Mouse (Mus musculus) small intestine, adult 2 months (tissue): ENCODE measurements around the gene Serinc3. TPM values are rescaled to one million over a fixed set of nuclear protein-coding genes. Genes with fewer than 3 reads are reported as not detected.
A peak's percentile ranks its signal among the peaks of the same experiment; 100 is the strongest.
"Not testable (repeated sequence)": the region's sequence is repeated elsewhere in the genome, so short reads cannot be mapped to it uniquely, and the experiment has no call there.

Experiments
- H3K27ac ChIP-seq: fragments of 200-500 bp; 2 replicates; pipeline ENCODE4 v1.5.1; 2012; ENCODE audit warnings: low read depth, low read length, control low read depth, inconsistent platforms; ENCODE audit not compliant: insufficient read depth
- H3K27me3 ChIP-seq: fragments of 200-500 bp; 2 replicates; pipeline ENCODE4 v1.6.1; 2012; ENCODE audit warnings: mild to moderate bottlenecking, moderate library complexity, low read length, inconsistent platforms; ENCODE audit not compliant: control insufficient read depth, insufficient read depth
- H3K36me3 ChIP-seq: fragments of 200-500 bp; 2 replicates; pipeline ENCODE4 v1.6.1; 2012; ENCODE audit warnings: mild to moderate bottlenecking, low read length, control low read depth, inconsistent platforms; ENCODE audit not compliant: control insufficient read depth, insufficient read depth
- H3K4me1 ChIP-seq: fragments of 200-500 bp; 2 replicates; pipeline ENCODE4 v1.6.1; 2012; ENCODE audit warnings: low read length, inconsistent platforms, mixed read lengths; ENCODE audit not compliant: control insufficient read depth, insufficient read depth, insufficient read length
- H3K4me3 ChIP-seq: fragments of 200-500 bp; 2 replicates; pipeline ENCODE4 v1.5.1; 2012; ENCODE audit warnings: low read depth, mild to moderate bottlenecking, control low read depth, inconsistent platforms, low read length, moderate library complexity
- CTCF ChIP-seq: fragments of 200-500 bp; IDR thresholded peaks from 2 replicates; pipeline ENCODE4 v1.5.1; 2012; ENCODE audit warnings: low read depth, mild to moderate bottlenecking, control low read depth, inconsistent platforms, low read length, moderate library complexity, mixed read lengths; ENCODE audit not compliant: insufficient replicate concordance, insufficient read length; ENCODE audit errors: extremely low read depth
- POLR2A ChIP-seq: fragments of 200-500 bp; IDR thresholded peaks from 2 replicates; pipeline ENCODE4 v1.6.1; 2012; ENCODE audit warnings: low read depth, mild to moderate bottlenecking, control low read depth, inconsistent platforms, low read length, moderate library complexity
- WGBS: fragments of 180-500 bp; shearing (Covaris S2); methylation state at CpG from one replicate; pipeline ENCODE4 v1.1.7; 2018; 5-methylcytosine and 5-hydroxymethylcytosine counted together
- polyA plus RNA-seq: library from polyadenylated mRNA; depleted of rRNA; stranded (reverse); fragments of >200 nt; gene quantifications from 2 replicates; pipeline ENCODE4 v1.2.3, GENCODE M21; 2012

Gene Serinc3
- polyA plus RNA-seq, 1 experiment: 262 TPM

DNA sequence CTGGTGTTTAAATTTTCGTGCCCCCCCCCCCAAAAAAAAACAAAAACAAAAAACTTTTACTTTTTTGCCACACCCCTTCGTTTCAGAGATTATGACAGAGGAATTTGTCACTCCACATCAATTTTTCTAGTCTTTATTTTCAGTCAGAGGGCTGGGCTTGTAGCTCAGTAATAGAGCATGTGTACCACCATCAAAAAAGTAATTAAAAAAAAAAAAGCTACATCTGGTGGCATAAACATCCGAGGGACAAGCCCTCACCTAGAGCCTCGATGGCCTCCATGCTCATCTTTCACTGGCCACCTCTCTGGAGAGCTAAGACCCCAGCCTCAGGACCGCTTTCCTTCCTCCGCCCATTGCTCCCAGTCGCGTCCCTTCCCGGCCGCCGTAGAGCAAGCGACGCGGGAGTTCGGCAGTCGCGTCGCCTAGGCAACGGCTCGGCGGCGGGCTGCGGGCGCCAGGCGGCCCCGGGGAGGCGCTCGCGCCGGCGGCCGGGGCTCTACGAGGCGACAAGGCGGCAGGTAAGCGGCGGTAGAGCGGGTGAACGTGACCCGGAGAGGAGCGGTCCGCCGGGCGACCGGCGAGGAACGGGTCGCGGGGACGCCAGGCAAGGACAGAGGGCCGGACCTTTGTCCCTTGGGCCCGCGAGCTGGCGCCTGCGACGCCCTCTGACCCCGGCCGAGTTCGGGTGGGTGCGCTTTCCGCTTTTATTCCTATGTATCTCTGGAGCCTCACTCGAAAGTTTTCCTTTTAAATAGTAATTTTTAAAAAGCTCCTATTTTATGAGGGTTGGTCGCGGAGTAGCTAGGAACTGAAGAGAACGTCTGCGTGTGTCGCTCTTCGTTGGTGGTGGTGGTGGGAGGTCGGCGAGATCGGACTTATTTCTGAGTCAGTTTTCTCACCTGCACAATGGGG, 13.3 kb upstream of the Serinc3 start, which contains the start of gene Pkig:
Pkig (plus strand) TSS at position 412 of the 912 bp plus-strand sequence.
- peak within 1 kb of the TSS; percentile 99 for H3K27ac ChIP-seq
- no peaks in the 10 kb centered on the region for H3K36me3 ChIP-seq
- TF ChIP-seq POLR2A (peak; percentile 17; the same call in 1 of the 2 replicates), CTCF (peak; percentile 18; the same call in 1 of the 2 replicates)
- H3K27me3 ChIP-seq: no peaks in the 10 kb centered on the region
- H3K4me3 ChIP-seq: peak within 1 kb of the TSS; percentile 99
- peaks cover 28% of the 10 kb centered on the region for H3K4me1 ChIP-seq
- 1% methylated on average over 71 of the region's 71 CpGs for WGBS

DNA sequence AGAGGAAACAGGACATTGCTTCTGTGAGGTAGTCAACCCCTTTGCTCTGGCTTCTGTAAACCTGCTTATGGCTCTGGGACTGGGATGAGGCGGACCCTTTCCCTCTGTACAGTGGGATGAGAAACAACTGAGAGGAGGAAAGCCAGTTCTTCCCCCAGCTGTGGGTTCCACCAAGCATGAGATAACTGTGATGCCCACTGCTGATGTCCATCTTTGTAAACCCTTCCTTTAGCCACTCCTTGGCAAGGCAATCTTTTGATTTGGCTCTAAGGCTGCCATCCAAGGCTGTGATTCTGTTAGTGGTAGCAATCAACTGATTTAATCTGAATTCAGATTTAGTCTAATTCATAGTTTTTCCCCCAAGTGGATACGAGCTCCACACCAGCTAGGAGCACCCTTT, 12.6 kb upstream of the Serinc3 start:
- H3K36me3 ChIP-seq: no peaks in the 10 kb centered on the region
- H3K4me3 ChIP-seq: no peak overlapping the region
- no peaks in the 10 kb centered on the region for H3K27me3 ChIP-seq
- H3K4me1 ChIP-seq: peaks cover 28% of the 10 kb centered on the region
- H3K27ac ChIP-seq: no peak overlapping the region
- 91% methylated on average over 2 of the region's 2 CpGs for WGBS
- TF ChIP-seq POLR2A: no peak
- no peak for TF ChIP-seq CTCF

DNA sequence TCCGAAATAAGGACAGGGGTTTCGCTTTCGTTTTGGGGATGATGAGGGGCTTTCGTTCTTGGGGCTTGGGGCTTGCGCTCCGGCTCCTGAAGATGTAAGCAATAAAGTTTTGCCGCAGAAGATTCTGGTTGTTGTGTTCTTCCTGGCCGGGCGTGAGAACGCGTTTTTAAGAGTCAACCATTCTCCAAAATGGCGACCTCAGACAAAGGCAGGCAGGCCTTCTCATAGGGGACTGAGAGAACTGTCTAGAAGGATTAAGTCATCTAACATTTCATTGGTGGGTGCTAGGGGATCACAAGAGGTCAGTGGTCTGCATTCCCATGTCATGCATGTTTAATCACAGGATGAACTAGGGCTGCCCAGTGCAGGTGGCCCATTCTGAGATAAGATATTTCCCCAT, 10.8 kb upstream of the Serinc3 start:
- H3K27me3 ChIP-seq, H3K36me3 ChIP-seq, H3K4me3 ChIP-seq, H3K27ac ChIP-seq: not testable (repeated sequence)
- WGBS: 97% methylated on average over 9 of the region's 12 CpGs
- H3K4me1 ChIP-seq: peaks cover 12% of the 10 kb centered on the region

DNA sequence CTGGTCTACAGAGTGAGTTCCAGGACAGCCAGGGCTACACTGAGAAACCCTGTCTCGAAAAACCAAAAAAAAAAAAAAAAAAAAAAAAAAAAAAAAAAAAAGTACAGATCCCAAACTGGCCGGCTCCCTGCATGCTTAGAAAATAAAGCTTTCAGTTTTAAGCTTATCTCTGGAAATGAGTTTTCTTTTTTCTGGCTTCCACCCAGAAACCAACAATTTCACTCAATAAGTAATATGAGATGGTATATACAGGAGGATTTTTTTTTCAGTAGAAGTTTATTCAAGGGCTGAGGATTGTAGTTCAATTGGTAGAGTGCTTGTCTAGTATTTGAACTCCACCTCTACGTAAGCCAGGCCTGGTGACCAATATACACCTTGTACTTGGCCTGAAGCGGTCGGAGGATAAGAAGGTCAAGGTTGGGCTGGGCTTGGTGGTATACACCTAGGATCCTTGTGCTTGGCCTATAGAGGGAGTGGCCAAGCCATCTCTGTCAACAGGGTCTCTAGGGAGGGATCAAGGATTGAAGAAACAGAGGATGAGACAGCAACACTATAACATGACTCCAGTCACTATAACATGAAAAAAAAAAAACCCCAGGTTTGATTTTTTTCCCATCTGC, 1.6 kb upstream of the Serinc3 start:
- Histone ChIP-seq H3K27ac (no peak overlapping the region), H3K27me3 (no peaks in the 10 kb centered on the region), H3K4me1 (peaks cover 12% of the 10 kb centered on the region; the same call in 1 of the 2 replicates), H3K4me3 (no peak overlapping the region), H3K36me3 (peaks cover 13% of the 10 kb centered on the region)
- TF ChIP-seq POLR2A: no peak
- no peak for TF ChIP-seq CTCF
- 72% methylated on average over 5 of the region's 5 CpGs for WGBS

DNA sequence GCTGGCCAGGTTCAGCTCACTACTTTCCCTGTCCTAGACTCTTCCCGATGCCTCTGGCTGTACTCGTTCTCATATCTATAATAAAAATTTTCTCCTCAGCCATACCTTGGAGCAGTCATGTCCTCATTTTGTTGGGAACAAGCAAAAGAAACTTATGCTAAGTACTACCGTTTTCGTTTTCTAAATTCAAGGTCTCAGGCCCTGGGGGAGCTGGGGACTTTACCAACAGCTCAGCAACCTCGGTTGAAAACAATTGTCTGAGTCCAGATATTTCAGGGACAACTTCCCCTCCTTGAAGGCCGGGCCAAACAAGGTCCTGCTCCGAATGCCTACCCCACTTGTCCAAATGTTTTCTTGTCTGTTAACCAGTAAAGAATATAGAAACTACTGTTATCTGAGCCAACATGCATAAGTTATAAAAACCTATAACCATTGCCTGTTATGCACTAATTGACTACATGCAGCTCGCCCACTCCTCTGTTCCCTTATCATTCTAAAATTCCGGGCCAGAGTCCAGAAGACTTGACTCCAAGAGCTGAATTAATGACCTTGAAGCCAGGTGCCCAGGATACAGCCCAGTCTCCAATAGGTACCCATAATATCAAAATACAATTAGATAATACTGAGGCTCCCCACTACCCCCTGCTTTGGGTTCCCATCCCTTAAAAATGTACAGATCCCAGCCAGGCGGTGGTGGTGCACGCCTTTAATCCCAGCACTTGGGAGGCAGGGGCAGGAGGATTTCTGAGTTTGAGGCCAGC, 949 bp upstream of the Serinc3 start:
- Histone ChIP-seq H3K4me1 (peaks cover 13% of the 10 kb centered on the region; the same call in 1 of the 2 replicates), H3K27ac (peak overlapping the region; percentile 54; the same call in 1 of the 2 replicates), H3K36me3 (peaks cover 19% of the 10 kb centered on the region), H3K4me3 (no peak overlapping the region), H3K27me3 (no peaks in the 10 kb centered on the region)
- TF ChIP-seq POLR2A (no peak), CTCF (no peak)
- 36% methylated on average over 11 of the region's 11 CpGs for WGBS

DNA sequence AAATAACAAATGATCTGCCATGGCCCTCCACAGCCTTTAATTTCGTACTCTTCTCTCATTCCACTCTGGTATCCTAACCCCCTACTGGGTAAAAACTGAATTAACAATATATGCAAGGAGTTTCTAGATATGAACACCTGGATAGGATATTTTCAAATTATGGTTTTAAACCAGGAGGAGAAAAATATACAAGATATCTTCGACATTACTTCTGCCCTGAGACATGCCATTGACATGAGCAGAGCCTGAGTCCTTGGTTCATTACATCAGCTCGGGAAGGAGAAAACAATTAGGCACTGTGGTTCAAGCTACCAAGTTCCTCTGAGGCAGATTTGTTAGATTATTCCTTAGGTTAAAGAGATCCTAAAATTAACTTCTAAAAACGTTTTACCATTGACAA, 884 bp downstream of the Serinc3 start:
- 0% methylated on average over 4 of the region's 4 CpGs for WGBS
- Histone ChIP-seq H3K4me3 (peak overlapping the region; percentile 93), H3K36me3 (peaks cover 23% of the 10 kb centered on the region), H3K4me1 (peaks cover 16% of the 10 kb centered on the region; the same call in 1 of the 2 replicates), H3K27me3 (no peaks in the 10 kb centered on the region), H3K27ac (peak overlapping the region; percentile 100)
- TF ChIP-seq POLR2A: no peak
- TF ChIP-seq CTCF: no peak
